Mouse (Mus musculus) urinary bladder, postnatal 36 days (tissue): Measurements from ENCODE around the gene Mipep.

Source experiments
- DNase-seq, 2 experiments: peaks; one replicate each; pipeline ENCODE4 v3.0.0; 2022; ENCODE audit warnings: low spot score in 2 of 2, mixed read lengths in 1 of 2

Gene Mipep

DNA sequence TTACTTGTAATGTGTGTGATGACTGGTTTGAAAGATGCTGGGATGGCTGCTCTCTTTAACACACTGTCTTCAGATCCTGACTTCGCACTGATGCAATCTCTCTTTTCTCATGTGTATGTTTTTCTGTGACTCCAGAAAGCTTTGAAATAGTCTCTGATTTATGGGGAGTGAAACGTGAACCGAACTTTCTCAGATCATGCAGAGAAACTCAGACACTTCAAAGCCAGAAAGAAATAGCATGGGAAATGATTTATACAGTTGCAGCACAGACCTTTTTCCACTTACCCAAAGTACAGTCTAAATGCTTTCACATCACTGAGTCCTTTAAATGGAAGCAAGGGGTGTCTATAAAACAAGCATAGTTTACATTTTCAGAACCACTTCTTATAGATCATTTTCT, 79.0 kb downstream of the Mipep start:
- no peak for DNase-seq

DNA sequence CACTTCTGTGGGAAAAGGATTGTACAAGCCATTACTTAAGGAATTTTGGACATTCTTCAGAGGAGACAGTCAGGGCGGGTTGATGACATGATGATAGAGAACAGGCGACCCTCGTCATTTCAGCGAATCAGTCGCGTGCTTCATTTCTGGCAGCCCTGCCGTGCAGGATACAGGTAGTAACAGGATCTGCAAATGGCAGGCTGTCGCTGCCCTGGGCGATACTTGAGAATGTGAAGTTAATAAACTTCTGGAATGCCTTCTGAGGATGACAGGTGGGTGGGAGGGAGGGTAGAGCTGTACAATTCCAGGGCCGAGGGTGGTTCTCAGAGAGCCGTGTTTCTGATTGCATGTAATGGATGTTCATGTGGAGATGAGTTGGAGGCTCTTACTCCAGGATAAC, 82.0 kb downstream of the Mipep start:
- no peak for DNase-seq

DNA sequence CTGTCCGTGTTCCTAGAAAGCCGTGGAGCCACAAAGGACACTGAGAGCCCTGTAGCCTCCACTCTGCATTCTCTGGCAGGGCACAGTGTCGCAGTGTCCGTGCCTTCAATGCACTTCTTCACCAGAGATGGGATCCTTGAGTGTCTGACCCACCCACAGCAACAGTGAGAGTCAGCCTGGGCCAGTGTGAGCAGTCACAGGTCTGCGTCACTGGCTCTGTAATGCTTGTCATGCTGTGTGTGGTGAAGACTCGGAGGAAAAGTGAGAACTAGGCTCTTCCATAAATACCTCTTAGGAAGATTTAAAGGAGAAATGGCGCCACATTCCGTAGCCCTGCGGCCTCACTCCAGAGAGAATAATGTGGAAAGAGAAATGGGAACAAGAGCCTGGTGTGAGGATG, 84.0 kb downstream of the Mipep start:
- DNase-seq, result no peak

DNA sequence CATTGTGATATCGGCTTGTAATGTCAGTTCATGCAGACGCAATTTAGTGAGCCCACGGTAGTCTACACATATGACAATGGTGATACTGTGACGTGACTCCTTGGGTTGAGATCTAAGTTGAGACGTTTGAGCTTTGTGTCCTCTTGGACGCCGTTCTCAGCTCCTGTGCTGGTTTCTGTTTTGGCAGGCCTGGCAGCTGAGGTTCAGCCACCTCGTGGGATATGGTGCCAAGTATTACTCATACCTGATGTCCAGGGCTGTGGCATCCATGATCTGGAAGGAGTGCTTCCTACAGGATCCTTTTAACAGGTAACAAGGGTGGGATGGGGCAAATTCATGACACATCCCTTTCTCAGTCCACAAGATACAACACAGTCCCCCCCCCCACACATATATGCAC, 87.5 kb downstream of the Mipep start:
- DNase-seq, result no peak

DNA sequence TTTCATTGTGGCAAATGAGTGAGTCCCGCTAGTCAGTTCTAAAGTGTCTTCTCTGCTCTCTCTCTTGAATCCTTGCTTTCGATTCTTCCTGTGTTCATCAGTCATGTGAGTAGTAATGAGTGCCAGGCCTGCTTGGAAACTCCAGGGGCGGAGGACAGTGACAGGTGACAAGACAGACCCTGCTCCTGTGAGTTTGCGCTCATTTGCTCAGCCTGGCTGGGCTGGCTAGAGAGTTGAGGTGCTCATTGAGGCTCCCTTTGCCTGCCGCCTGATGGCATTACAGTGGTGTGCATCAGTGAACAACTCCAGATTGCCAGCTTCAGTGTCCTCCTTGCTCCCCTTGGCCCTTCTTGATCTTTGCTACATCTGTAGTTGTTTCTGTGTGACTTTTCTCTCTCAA, 97.7 kb downstream of the Mipep start:
- no peak for DNase-seq

DNA sequence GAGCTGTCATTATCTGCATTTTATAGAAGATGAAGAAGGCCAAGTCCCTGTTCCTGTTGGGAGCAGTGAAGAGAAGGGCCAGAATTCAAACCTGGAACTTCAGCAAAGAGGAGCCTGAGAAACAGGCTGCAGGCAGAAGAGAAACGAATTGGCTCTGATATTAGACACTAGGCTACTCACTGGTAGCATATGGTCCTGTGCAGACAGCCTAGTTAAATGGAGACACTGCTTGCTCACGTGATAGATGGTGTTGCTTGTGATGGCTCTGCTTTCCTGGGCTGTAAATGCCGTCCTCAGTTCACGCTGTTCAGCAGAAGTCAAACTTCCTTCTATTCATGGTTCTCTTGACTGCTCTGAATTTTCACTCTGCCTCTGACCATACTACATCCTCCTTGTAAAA, 98.3 kb downstream of the Mipep start:
- DNase-seq, result no peak

GRCm38 (mm10) chr14:60885361-60885950, 101.1 kb downstream of the Mipep start:
- no peak for DNase-seq

DNA sequence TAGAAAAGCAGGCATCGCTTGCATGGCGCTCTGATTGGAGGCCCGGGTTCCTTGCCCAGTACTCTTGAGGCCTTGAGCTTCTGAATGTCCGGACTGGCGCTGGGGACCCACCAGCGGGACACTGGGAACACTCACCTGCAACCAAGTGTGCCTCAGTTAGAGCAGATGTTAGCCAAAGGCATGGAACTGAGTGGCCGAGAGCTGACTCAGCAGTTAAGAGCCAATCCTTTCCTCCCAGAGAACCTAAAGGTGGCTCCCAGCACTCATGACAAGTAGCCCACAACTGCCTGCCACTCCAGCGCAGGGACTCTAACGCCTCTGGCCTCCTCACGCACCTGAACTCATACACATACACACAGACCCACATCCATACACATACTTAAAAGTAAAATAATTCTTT, 109.5 kb downstream of the Mipep start:
- no peak for DNase-seq

DNA sequence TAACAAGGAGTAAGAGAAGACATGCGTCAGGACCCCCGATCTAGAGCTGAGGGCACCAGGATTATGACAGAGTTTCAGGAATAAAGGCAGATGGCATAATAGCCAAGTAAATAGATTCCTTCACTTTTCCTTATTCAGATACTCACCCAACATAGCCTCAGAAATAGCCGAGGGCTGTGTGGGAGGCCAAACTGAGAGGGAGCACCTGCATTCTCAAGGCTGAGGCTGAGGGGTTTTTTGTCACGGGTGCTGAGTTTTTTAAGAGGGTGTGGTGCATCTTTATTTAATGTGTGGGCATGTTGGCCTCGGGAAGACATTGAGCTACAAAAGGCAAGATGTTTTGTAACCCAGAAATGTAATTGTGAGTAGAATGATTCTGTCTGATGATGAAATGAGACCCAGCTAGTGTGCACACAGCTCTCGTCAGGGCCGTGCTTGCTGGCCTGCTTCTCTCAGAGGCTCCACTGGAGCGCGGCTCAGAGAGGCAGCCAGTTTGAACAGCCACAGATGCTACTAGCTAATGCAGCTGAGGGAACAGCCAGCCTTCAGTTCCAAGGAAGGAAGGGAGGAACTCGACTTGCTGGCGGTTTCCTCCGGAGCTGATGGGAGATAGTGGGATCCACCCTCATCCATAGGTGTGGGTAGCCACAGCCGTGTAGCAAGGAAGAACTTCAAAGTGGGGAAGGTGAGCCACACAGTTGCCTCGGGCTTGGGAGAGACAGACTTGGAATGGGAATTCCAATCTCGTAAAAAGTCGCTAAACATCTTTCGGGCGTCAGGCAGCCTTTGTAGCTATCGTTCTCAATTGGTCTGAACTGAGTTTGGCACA, 111.0 kb downstream of the Mipep start:
- DNase-seq, result no peak

- no peak for DNase-seq
Observed at GRCm38 (mm10) chr14:60898086-60898667, 113.8 kb downstream of the Mipep start.

DNA sequence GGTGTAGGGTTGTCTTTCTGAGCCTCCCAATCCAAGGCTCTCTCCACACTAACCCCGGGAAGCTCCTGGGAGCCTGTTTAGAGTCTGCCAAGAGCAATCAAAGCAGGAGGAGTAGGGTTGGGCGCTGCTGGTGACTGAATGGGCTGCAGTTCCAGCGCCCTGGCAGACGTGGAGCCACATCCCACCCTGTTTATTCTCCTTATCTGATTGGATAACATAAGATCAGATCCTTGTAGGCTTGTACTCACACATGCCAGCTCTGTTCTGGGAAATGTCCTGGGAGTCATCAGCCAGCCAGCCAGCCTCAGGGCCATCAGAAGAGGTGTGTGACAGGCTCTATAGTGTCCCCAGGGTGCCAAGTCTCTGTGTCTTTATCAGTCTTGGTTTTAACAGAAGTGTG, 120.1 kb downstream of the Mipep start:
- no peak for DNase-seq

- no peak for DNase-seq
Observed at GRCm38 (mm10) chr14:60906421-60907374, 122.3 kb downstream of the Mipep start.

DNA sequence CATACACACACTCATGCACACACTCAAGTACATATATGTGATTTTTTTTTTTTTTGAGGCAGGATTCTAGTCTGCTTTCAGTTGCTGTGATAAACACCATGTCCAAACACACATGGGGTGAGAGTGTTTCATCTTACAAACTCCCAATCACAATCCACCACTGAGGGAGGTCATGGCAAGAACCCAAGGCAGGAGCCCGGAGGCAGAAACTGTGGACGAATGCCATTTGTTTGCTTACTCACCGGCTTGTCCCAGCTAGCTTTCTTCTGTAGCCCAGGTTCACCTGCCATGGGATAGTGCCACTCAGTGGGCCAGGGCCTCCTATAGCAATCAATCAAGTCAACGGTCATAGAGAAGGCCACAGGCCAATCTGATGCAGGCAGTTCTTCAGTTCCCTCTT, 125.0 kb downstream of the Mipep start:
- no peak for DNase-seq

GRCm38 (mm10) chr14:60910506-60911444, 126.4 kb downstream of the Mipep start:
- DNase-seq, result no peak

GRCm38 (mm10) chr14:60912981-60913468, 128.7 kb downstream of the Mipep start:
- no peak for DNase-seq

DNA sequence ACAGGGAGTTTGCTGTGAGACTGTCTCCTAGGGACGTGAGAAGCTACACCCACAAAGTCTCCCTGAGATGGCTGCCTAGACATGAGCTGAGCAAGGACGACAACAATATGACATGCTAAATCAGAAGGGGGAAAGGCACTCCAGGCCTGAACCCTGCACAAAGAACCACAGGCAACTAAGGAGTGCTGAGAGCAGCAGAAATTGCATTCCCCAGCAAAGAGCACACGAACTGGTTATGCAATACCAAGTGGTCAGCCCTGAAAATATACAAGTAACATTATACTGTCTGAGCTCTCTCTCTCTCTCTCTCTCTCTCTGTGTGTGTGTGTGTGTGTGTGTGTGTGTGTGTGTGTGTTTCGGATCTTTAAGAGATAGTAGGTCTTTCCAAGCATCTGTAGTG, 132.3 kb downstream of the Mipep start:
- no peak for DNase-seq

GRCm38 (mm10) chr14:60926011-60926410, 141.6 kb downstream of the Mipep start:
- no peak for DNase-seq

- no peak for DNase-seq
Observed at GRCm38 (mm10) chr14:60935705-60936104, 151.3 kb downstream of the Mipep start.

- DNase-seq, result no peak
Observed at GRCm38 (mm10) chr14:60937481-60938039, 153.2 kb downstream of the Mipep start.
